Mouse (Mus musculus) ovary, adult 18-20 months (tissue): Measurements from ENCODE around the gene Rbm47.
A peak's percentile ranks its signal among the peaks of the same experiment; 100 is the strongest.

Experiments used
- DNase-seq: peaks from one replicate; pipeline ENCODE4 v3.0.0; 2022; ENCODE audit warnings: low spot score, mixed read lengths

The Rbm47 gene

DNA sequence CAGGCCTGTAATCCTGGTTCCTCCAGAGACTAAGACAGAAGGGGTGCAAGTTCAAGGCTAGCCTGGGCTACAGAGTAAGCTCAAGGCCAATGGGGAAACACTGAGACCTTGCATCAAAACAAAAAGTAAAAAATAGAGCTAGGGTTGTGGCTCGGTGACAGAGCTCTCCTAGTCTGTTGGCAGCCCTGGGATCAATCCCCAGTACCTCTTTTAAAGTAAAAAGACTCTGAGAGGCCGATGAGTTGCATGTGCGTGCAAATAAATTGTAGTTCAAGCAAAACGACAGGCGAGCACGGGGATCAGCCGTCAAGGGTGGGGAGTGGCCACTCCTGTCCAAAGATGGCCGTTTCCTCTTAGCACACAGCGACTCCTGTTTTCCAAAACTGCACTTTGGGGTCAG, 48.0 kb downstream of the Rbm47 start:
- no peak for DNase-seq

DNA sequence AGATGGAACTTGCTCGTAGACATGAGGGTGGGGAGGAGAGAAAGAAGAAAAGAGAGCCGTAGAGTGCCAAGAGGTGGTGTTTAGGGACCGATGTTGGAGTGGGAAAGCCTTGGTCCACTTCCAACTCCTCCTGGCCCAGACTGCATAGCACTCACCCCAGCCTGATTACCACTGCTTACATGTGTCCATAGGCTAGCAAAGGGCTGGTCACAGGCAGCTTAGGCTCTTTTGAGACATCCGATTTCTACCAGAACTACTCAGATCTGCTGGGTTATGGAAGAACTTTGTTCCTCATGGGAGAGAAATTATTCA, 48.9 kb downstream of the Rbm47 start:
- no peak for DNase-seq

DNA sequence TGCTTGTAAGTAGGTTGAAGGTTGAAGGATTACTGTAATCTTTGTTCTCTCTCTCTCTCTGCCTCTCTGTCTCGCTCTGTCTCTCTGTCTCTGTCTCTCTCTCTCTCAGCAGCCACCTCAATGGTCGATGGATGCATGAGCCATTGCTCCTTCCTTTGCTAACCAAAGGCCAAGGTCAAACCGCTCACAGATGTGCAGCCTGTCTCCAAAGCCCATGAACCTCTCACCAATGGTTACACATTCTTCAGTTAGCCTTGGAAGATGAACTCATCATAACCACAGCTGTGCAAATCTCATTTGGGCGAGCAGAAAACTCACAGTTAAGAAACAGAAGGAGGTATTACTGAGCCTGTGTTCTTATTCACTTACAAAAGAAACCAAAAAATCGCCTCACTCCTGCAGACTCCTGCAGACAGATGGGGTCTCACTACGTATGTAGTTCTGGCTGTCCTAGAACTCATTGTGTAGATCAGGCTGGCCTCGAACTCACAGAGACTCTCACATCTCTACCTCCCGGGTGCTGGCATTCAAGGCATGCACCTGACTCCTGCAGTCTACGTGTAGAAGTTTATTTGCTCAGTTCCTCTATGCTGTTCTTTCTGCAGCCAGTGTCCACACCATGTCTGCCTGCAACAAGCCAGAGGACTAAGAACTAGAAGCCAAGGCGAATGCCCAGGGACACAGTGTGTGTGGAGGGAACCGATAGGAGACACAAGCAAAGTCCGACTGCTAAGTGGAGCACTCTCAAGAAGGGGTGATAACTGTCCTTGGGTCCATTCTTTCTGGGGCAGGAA, 49.4 kb downstream of the Rbm47 start:
- DNase-seq: no peak

DNA sequence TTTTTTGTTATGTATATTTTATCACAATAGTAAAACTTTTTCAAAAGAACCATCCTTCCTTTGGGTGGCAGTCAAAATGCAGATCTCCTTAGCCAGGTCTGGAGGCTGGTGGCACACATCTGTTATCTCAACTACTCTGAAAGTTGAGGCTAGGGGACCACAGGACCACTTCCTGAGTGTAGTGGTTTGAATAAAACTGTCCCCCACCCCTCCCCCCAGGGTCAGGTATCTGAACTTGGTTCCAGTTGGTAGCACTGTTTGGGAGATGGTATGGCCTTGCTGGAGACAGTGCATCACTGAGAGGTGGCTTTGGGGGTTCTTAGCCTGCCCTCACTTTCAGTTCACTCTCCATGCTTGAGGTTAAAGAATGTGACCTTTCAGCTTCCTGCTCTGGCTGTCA, 51.7 kb downstream of the Rbm47 start:
- DNase-seq: no peak

DNA sequence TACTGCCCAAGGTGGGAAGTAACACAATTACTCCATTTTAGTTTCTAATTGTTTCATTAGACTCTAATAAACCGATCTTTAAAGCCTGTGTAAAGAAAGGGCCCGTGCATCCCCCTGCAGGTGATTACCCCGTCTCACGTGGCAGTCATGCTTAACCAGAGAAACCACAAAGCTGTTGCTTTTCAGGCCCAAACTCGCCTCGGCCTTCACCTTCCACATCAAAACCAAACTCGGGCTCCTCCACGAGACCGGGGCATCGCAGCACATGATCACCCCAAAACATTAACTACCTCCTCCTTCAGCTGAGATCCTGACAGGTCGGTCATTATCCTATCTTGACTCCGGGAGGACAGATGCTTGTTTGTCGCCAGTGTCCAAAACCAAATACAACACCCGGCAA, 58.2 kb downstream of the Rbm47 start:
- no peak for DNase-seq

DNA sequence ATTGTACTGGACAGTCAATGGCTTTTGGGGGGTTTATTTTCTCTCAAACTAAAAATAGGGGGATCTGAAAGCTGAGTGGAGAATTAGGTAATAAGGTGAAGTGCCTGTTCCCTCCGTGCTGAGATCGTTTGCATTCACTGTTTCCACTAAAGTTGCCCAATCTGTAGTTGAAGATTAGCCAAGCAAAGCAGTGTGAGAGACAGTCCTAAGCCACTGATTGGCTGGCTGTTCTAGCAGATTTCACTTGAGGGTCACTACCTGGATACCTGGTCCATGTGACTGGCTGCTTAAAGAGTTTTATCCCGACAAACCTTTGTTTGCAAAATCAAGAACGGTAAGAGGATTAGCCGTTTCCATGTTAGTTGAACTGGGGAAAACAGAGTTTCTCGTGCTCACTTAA, 58.7 kb downstream of the Rbm47 start:
- no peak for DNase-seq

DNA sequence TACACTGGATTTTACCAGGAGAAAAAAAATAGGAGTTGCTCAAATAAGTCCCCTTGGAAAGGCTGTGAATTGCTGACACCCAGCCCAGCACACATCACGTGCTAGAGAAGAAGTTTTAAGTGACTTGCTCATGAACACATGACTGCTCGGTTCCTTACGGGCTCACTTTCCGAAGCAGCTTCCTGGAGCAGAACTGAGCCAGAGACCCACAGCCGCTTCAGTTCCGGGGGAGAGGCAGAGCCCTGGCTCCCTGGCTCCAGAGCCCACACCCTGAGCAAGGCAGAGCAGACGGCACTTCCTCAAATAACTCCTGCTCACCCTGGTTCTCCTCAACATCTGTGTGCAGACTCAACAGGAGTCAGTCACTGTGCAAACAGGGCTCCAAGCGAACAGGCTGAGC, 60.9 kb downstream of the Rbm47 start:
- DNase-seq: peak; percentile 34

DNA sequence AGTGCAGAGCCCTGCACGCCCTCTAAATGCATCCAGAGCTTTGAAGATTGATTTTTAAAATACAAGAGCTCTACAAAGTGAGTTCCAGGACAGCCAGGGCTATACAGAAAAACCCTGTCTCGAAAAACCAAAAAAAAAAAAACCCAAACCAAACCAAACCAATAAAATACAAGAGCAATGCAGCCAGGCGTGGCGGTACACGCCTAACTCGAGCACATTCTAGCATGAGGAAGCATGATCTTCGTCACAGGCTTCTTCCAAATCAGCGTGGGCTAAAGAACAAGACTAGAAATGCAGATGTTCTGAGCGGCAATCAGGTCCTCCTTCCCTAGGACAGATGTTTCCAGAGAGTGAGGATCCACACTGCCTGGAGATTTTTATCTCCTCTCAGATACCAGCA, 66.5 kb downstream of the Rbm47 start:
- no peak for DNase-seq

DNA sequence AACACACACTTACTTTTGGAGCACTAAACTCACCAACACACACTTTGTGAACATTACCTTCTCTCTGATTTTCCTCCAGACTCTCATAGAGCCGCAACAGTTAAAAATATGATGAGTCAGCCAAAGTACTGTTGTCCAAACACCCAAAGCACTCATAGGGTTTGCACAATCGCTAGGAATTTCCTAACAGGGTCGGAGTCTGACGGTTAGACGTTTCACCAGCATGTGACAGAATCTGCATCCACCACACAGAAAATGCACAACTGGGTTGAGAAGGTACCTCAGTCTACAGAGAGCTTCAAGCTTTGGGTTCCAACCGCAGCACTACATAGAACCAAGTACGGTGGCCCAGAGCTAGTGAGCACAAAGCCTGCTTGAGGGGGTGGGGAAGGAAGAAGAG, 67.0 kb downstream of the Rbm47 start:
- DNase-seq: no peak

DNA sequence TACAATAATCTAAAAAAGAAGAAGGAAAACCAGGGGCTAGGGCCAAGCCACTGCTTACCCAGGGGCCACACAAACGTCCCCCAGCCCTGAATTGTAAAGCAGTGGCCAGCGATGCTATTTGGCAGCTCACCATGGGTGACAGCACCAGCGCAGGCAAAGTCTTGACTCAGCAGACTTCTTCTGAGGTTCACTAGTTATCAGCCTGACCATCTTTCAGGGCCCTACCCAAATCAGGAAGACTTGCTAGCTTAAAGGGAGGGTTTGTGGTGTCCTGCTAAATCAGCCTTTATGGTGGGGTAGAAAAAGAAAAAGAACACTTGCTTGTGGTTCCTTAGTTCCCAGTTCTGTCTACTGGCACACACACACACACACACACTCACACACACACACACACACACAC, 67.6 kb downstream of the Rbm47 start:
- DNase-seq: no peak

DNA sequence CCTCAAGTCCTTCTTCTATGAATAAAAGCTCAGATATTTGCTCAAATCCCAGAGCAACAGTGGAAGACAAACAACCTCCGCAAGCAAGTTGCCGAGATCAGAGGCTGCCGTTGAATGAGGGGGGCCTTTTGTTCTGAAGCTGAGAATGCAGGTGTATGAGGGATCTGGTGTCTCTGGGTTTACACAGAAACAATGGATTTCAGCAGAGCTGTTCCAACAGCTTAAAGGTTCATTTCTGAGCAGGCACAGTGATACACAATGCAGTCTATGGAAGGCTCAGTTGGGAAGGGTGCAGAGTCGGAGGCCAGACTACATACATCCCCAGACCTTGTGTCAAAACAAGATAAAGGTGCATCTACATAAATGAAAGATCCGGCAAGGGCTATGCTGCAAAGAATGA, 69.5 kb downstream of the Rbm47 start:
- no peak for DNase-seq

DNA sequence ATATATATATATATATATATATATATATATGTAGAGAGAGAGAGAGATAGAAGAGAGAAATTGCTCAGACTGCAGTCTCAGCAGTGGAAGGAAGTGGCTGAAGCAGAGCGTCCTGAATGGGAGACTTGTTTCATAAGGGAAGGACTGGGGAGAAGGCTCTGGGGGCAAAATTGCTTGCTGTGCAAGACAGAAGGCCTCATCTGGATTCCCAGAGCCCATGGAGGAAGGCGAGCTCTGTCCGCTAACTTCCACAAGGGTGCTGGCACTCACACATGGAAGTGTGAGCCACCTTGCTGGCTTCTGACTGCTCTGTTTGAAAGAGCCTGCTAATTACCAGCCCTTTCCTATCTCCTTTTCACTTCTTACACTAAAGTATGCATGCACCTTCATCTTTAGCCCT, 70.1 kb downstream of the Rbm47 start:
- no peak for DNase-seq

DNA sequence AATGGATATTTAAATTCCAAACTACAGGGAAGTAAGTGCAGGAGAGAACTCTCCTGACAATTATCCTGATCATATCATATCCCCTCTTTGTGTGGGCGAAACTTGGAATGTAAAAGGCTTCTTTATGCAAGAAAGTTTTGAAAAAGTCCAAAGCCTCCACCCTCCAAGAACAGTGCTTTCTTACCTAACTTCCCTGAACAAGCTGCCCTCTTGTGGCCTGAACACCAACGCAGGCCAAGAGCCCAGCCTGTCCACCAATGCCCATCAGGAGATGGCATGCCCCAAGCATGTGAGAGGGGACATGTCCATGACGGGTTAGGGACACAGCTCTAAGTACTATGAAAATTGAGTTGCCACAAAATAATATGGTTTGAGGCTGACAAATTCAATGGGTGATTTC, 71.3 kb downstream of the Rbm47 start:
- DNase-seq: no peak

DNA sequence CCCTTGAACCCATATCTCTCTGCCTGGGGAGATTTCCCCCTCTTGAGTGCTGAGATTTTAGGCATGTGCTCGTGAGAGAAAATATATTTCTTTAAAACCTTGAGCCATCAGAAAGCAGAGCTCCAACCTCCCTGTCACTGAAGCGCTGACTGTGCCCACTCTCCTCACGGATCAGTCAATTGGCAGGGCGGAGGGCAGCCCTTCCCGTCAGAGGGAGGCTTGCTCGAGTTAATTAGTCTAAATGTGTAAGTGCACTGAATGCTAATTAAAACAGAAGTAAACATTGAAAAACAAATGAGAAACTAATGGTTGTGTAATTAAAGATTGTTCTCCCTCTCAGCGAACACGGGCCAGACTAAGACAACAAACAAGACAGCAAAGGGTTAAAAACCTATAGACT, 72.6 kb downstream of the Rbm47 start:
- no peak for DNase-seq

DNA sequence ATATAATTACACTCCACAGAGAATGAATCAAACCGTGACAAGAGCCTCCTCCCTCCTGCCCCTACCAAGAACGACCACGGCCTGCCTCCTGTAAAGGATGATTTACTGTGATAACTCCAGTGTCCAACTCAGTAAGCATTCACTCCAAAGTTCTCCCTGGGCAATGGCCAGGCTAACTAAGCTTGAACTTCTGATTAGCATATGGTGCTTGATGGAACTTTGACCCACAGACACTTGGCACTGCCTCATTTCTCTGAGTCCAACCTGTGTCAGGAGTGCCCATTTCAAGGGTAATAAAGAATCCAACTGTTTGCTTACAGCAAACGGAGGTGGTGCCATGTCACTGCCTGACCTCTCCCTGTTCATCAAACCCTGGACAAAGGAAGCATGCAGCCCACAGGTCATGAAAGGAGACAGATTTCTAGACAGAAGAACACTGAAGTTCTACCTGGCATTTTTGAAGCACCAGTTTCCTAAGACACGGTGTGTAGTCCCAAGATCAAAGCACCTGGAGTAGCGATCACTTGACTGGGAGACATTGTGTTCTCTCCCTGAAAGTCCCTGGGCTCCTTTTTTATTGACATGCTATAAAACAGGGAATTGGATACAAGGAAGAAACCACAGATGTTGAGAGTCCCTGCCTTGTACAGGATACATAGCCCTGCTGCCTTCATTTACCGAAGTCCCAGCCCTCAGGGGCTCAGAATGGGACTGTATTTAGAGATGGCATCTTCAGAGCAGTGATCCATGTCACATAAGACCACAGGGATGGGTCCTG, 74.6 kb downstream of the Rbm47 start:
- DNase-seq: no peak

DNA sequence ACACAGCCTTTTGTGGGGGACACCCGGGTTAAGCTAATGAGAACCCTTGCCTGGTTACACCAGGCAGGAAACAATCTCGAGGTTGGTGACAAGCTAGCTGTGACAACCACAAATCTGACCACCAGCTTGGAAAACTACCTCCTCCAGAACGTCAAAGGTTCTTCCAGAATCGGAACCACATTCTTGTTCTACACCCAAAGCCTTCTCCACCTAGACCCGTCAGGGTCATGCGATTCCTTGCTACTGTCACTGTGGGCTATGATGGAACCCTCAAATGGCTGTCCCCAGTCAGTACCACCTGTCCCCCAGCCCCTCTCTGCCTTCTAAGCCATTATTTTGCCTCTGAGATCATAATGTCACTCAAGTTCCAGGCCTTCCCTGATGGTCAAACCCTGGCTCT, 76.8 kb downstream of the Rbm47 start:
- DNase-seq: no peak

DNA sequence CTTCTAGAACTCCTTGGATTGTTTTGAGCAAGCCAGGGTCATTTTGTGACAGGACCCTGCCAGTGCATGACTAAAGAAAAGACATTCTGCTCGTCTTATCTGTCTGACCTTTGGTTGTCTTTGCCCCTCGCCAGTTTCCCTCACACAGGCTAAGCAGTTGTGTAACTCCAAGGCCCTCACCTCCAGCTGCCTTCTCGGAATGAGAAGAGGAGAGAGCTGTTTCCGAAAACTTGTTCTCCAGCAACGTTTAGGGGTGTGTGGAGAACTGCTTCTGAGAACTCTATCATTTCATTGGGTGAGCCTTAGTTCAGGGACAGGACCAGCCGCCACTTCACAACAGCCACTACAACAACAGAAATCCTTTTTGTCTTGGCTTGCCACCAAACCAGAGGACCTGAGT, 77.8 kb downstream of the Rbm47 start:
- DNase-seq: peak; percentile 77

DNA sequence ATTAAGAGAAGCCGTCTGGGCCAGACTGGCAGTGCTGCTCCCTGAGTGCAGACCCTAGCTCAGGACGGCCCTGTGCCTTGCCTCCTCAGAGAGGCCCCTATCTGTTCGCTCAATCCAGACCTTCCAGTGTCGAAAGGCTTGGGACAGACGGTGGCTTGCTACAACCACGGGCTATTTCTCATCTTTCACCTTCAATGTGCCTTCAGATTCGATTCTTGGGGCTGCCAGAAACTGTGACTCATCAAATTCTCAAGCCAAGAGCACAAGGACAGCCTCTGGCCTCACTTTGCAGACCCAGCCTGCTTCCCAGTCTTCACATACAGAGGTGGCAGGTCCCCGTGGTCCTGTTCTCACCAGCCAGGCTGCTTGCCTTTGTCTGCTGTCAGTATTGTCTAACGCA, 82.9 kb downstream of the Rbm47 start:
- peak; percentile 63 for DNase-seq

DNA sequence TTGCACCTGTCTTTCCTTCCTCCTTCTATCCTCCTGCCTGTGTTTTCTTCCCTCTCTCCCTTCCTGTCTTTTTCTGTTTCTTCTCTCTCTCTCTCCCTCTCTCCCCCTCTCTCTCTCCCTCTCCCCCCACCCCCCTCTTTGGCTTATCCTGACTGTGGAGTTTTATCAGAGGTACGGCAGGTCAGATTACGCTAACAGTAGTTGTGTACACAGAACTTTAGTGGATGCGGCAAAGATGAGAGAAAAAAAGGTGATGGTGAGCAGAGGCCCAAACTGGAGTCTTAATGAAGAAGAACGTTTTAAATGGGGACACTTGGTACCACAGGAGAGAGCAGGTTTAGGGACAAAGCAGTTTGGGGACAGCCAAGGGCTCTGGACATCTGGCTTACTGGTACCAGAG, 83.3 kb downstream of the Rbm47 start:
- no peak for DNase-seq

DNA sequence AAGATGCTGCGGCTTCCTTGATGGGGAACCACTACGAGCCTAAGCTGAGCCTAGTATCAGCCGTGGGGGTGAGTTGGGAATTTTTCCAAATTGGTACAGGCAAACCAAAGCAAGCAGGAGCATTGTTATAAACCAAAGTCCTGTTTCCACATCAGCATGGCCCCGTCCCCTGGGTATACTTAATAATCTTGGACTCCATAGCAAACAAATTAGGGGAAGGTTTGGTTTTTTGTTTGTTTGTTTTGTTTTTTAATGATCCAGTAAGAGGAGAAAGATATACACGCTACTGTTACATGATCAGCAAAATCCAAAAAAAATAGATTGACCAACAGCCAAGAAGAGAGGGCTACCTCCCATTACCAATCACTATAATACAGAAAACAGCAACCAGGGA, 84.0 kb downstream of the Rbm47 start:
- DNase-seq: no peak

DNA sequence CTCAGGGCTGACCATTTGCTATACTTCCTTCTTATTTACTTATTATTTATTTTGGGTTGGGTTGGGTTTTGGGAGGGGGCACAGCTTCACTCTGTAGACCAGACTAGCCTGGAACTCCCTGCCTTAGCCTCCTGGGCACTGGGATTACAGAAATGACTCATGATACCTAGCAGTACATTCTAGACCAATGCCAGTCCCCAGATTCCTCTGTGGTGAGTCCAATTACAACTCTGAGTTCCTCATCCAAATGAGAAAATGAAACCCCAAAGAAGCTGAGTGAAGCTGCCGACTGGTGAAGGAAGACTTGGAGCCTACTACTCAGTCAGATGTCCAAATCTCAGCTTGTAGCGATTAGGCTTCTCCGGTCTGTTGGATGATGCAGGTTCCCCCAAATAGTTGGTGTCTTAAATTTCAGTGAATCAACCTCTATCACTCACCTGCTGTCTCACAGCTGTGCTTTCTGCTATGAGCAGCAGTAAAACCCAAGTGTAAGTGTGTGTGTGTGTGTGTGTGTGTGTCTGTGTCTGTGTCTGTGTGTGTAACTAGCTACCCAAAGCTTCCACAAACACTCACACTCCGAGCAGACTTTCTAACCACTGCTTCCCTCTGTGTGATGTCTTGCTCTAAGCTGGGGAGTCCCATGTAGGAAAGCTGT, 84.5 kb downstream of the Rbm47 start:
- DNase-seq: no peak

DNA sequence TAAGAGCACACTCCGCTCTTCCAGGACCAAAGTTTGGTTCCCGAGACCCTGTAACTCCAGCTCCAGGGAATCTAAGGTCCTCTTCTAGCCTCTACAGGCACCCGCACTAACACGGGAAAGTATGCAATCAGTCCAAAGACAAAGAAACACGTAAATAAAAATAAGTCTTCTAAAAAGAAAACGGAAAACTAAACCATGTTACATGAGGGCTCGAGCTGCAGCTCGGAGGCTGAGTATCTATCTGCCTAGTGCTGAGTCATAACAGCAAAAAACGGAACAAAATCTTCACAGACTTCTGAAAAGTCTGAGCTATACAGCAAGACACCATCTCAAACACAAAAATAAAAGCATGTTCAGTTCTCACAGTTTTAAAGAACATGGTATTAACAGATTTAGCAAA, 86.0 kb downstream of the Rbm47 start:
- DNase-seq: no peak

DNA sequence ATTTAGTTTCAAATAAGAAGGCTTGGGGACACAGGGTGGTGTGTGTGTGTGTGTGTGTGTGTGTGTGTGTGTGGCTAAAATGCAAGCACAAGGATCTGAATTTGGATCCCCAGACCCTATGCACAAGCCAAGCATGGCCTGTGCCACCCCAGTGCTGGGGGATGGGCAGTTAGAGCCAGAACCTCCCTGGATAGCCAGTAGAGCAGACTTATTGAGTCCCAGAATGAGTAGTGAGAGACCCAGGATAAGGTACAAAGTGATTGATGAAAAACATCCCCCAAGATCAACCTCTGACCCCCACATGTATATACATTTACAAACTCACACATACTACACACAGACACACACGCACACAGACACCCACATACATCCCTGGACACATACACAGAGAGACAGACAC, 86.6 kb downstream of the Rbm47 start:
- DNase-seq: no peak

DNA sequence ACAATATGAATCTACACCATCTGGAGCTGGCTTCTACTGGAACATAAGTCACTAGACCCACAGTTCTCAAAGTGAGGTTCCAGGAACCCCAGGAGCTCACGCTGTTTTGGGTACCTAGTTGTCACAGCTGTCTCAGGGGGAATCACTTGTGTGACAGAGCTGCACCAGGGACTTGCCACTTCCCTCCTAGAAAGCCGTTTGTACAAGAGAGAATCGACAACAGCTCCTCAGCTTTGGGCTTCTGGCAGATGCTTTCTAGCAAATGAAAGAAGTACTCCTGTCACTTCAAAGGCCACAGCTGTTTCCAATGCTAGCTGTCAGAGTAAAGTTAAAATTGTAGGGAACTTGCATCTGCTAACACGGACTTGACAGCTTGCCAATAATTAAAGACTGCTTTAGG, 87.4 kb downstream of the Rbm47 start:
- DNase-seq: no peak
